Mouse (Mus musculus): ENCODE data around the gene Nrap.
A peak's percentile ranks its signal among the peaks of the same experiment; 100 is the strongest.

Gene Nrap

DNA sequence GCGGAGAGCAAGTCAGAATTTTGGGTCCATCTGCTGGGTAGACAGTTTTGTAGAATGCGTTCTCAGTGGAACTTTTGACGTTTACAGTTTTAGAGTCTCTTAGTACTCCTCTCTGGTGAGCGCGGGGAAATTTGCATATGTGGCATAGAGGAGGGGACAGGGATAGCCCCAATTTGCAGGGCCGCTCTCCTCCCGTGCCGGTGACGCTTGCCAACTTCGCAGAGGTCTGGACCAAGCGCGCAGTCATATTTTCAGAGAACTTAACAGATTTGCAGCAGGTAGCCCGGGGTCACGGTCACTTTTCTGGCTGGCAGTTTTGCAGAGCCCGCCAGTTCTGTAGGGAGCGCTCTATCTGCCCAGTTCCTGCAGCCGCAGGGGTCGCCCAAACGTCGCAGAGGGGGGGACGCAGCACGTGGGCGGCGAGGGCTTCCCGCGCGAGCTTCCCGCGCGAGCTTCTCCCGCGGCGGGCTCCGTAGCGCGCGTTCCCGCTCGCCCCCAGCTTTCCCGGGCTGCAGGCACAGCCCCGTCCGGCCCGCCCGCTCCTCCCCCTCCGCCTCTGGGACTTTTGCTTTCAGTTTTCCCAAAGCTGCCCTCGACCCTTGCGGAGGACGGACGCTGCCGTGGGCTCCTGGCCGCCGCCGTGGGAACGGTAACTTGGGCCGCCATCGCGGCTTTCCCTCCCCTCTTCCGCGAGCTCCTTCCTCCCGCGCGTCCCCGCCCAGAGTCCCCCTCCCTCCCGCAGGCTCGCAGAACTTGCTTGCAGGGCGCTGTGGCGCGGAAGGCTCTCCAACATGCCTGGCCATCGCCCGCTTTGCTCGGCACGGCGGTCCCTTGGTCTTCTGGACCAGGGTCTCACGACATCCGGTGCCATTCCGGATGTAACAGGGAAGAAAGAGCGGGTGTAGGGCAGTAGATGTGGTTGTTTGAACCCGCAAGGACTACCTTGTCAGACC is 7.1 kb upstream of the Nrap start, which contains the start of gene Casp7:
Gene Casp7 (plus strand): TSS at position 461 of the 953 bp plus-strand sequence.
- DNase-seq (ENCODE audit: low spot score in 2 of 2): peak; percentile 53 to 61

DNA sequence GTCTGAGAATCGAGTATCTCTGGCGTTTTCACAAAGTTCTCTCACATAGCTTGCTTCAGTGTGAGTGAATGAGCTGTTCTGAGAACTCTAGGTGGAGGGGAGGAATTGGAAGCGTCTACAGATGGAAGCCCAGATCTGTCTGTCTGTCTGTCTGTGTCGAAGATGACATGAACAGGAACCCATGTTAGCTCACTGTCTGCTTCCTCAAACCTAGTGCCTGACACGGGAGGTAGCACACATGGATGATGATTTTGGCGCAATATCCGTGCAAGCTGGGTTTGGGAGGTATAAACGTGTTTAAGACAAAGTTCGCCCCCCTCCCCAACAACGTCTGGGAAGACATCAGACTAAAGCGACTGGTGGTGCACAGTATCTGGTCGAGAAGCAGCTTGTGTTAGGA is 6.4 kb upstream of the Nrap start:
- no peak for DNase-seq (ENCODE audit: low spot score in 2 of 2)

DNA sequence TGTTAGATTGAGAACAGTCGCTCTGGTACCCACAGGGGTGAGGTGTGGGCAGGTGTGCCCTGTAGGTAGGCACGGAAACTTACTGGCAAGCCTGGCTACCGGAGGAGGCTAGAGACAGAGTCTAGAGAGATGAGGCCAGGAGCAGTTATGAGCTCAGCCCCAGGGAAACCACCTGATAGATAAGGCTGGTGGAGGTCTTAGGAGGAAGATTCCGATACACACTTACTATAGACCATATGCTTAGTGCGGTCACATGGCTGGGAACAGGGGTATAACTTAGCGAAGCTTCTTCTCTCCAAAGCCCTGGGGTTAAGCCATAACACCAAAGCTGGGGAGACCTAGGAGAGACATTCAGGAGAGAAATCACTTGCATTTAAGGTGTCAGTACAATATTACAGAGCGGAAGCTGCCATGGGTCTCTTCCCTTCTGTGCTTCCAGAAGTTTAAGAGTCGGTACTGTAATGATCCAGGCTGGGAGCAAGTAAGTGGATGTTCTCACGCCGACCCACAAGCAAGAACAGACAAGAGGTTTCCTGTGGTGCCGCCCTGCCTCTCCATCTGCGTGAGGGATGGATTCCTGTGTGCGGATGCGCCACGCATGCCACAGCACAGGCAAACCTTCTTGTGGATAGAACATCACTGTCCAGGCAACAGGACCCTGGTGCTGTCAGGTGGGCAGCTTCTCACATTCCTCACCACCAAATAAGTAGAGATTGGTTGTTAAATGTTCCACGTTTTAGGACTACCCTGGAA is 5.5 kb upstream of the Nrap start:
- no peak for DNase-seq (ENCODE audit: low spot score in 2 of 2)

DNA sequence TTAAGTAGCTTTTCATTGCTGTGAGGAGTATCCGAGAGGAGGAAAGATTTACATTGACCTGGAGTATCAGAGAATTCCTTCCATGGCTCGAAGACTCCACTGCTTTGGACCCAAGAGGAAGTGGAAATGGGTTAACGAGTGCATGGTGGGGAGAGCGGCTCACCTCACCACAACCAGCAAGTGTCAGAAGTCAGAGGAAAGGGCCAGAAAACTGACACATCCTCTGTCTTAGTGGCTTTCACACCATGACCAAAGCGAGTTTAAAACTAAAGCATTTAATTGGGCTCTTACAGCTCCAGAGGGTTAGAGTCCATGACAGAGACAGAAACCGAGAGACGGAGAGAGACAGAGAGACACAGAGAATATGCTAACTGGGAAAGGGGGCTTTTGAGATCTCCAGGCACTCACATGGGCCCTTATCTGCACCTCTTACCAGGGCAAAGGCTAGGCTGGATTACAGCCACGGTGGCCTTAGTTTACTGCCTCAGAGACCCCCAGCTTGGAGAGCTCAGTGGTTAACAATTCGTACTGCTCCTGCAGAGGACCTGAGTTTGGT is 3.6 kb upstream of the Nrap start:
- peak; percentile 43 to 69 for DNase-seq (ENCODE audit: low spot score in 2 of 2)

DNA sequence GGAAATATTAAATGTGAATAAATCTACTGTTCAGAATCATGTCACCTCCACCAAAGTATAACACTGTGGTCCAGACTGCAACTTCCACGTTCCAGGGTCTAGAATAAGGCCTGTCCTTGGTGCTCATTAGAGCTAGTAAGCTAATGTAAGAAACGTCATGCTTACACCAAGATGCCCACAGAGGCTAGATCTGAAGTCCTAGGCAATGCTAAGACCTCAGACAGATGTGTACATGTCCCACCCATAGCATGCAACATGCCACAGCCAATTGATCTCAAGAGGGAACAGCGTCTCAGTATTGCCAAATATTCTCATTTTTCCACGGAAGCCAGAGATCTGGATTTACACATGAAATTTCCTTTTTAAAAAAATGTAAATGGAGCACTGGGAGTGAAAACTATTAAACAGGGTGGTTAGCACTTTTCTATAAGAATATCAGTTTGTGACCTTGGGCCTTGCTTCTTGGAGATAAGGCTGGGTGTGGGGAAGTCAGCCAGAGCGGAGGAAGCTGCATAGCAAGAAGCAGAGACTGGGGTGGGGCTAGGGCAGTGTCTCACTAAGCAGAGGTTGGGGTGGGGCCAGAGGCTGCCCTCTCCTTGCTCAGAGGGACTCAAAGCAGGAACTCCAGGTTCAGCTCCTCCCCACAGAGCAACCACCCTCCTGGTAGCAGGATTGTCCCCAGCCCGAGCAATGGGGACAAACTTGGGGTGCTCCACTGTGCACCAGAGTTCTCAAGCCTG is 1.6 kb upstream of the Nrap start:
- no peak for DNase-seq (ENCODE audit: low spot score in 2 of 2)

DNA sequence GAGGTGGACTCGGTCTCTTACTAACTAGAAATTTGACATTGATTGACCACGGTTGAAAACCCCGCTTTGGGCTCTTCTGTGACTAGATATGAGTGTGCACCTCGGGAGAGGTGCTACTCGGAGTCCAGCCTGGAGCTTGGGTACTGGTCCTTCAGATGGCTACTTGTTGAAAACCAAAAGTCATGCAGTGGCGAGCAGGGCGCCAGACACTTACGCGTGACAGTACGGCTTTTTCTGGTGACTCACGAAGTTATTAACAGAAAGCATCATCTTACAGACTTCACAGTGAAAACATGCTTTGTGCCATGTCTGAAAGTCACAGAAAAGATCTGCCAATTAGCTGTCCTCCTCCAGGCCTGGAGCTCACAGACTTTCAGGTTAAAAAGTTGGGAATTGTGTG is 661 bp downstream of the Nrap start:
- DNase-seq (ENCODE audit: low spot score in 2 of 2): no peak

DNA sequence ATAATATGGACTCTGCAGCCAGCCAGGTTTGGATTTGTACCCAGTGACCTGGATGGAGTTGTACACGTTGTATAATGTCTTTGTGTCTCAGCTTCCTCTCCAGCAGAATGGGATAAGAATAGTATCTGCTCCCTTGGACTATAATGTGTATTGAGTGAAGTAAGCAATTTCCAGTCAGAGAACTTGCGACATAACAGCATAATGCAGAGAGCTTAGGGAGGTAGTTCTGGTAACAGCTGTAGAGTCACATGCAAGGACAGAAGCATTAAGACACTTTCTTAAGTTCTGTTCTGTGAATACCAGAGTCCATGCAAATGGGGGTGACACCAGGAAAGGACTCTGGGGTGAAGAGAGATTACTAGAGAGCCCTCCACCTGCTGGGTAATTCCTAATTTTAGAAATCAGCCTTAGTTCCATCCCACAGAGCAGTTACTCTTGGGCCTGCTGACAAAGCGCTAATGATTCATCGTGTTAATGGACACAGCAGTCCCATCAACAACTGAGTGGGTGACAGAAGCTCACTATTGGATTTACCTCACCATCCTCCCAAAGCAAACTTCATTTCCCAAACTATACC is 2.0 kb downstream of the Nrap start:
- no peak for DNase-seq (ENCODE audit: low spot score in 2 of 2)

DNA sequence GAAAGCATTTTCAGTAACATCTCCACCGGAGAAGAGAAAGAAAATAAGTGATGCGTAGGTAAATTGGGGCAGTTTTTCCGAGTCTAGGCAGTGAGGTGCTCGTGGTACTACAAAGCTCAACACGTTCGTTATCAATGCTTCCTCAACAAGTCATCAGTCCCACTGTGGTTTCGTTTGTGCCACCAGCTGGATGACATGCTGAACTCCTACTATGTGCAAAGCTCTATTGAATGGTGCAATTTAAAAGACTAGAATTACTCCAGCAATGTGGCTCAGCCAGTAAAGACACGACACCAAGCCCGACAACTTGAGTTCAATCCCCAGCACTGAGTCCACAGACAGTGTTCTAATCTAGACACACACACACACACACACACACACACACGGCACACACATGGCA is 3.7 kb downstream of the Nrap start:
- no peak for DNase-seq (ENCODE audit: low spot score in 2 of 2)

DNA sequence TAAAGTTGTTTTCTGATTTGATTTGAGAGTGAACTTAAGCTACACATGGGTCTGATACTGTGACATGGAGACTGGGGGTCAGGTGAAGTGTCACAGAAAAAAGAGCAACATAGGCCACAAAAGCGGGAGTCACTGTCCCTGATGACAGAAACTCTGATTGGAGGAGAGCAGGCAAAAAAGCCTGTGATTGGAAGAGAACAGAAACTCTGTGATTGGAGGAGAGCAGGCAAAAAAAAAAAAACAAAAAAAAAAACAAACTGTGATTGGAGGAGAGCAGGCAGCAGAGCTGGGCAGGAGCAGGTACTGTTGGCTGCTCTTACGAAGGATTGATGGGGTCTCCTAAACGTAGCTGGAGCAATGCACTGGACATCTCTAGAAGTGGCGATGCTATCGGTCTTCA is 4.3 kb downstream of the Nrap start:
- DNase-seq (ENCODE audit: low spot score in 2 of 2): no peak

DNA sequence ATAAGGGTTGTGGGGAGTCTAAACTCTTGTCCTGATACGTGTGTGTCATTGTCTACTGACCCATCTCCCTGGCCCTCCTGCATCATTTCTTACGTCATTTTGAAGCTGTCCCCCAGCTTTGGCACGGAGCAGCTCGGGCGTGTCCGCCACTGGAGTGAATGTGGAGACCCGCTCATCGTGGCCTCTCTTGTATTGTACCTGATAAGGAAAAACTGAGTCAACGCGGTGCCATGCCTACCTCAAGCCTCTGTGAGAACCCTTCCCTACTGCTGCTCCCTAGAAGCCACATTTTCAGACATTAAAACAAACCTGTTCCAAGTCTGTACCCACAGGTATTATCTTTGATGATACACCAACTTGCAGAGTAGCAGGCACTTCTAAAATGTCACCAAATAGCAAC is 8.4 kb downstream of the Nrap start:
- DNase-seq (ENCODE audit: low spot score in 2 of 2): no peak

DNA sequence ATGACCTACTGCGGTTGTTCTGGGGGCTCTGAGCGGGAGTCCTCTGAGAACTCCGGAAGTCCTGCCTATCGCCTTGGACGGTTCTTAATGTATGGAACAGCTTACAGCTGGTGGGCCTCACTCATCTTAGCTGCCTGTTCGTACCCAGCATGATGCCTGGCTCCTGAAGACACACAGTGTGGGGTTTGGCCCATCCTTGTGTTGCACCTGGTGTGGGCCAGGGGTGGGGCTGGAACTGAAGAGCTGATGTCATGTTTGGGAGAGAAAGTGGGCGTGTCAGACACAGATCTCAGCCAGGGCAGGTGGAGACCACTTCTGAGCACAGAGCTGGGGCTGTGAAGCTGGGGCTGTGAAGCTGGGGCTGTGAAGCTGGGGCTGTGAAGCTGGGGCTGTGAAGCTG is 9.5 kb downstream of the Nrap start:
- peak; percentile 28 to 32 for DNase-seq (ENCODE audit: low spot score in 2 of 2)

DNA sequence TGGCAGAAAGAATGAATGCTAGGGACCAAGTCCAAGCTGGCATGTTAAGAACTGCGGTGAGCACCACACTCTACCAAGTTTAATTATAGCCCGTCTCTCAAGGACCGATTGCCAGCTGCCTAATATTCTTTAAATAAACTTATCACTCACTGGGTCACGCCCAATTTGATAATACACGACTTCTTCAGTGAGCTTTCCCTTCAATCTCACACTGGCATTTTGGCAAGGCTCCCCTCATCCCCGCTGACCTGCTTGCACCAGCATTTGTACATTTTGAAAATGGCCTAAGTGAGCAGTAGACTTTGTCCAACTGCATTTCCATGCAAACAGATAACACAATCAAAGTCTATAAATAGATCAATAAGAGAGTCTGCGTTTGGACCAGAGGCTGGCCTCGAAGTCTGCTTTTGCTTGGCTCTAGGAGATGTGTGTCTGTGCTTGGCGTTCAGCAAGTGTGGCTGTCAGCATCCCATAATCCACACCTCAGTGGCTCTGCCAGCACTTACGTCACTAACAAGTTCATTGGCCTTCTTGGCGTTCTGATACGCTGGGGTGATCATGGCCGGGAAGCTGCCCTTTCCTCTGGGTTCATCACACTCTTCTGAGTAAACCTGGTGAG is 11.2 kb downstream of the Nrap start:
- DNase-seq (ENCODE audit: low spot score in 2 of 2): no peak

DNA sequence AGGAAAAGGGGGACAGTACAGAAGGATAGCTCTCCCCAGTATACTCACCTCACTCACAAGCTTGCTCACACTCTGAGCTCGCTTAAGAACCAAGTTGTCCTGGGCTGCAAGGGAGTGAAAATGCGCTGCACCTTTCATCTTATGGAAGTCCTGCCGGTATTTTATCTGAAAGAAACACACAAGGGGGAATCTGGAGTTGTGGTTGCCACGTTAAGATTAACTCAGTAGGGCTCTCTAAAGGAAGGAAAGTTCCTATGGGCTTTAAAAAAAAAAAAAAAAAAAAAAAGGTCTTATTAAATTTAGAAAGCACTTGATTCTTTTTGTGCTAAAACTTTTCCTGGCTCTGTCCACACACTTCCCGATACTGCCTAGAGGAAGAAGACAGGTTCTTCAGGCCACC is 11.8 kb downstream of the Nrap start:
- no peak for DNase-seq (ENCODE audit: low spot score in 2 of 2)

DNA sequence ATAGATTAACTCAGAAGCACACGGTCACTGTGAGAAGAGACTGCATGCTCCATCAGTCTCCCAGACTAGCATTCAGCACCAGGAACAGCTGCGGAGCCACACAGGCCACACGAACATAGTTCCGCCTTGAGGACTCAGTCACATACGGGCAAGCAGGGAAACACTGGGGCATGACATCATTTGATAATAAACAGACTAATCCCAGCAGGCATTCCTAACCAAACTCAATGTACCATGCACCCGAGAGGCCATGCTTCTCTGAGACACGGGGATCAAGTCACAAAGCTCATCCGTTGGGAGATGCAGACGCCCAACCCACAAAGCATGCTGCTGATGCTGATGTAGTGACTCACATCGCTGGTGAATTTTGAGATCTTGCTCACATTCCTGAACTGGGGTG is 15.8 kb downstream of the Nrap start:
- no peak for DNase-seq (ENCODE audit: low spot score in 2 of 2)

DNA sequence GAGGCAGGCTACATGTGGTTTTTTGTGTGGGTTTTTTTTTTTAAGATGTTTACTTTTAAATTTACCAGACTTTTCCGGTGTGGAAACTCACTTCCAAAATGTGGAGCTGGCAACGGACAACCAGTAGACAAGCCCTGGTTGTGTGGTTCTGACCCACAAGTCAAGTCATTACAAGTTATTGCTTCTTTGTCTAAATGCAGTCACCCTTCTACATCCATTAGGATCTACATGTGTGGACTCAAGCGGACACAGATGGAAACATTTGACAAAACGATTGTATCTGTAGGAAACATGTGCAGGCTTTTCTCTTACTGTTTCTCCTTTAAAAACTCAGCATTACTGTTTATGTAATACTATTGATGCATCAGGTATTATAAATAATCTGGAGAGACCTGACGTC is 16.6 kb downstream of the Nrap start:
- DNase-seq (ENCODE audit: low spot score in 2 of 2): no peak

DNA sequence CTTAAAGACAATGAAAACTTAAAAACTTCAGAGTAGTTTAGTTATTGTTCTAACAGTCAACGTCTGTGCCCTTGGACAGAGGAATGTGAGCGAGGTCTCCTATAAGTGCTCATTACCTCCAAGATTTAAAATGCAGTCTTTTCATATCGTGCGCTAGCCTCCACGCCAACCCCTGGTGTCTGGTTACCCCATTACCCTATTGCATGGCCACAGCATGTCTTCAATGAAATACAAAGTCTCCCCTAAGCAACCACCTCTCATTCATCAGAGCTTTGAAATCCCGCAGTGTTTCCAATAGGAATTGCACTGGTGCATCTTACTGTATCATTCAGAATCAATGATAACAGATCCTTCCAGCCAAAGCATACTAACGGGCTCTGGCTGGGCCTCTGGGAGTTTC is 17.6 kb downstream of the Nrap start:
- DNase-seq (ENCODE audit: low spot score in 2 of 2): no peak

DNA sequence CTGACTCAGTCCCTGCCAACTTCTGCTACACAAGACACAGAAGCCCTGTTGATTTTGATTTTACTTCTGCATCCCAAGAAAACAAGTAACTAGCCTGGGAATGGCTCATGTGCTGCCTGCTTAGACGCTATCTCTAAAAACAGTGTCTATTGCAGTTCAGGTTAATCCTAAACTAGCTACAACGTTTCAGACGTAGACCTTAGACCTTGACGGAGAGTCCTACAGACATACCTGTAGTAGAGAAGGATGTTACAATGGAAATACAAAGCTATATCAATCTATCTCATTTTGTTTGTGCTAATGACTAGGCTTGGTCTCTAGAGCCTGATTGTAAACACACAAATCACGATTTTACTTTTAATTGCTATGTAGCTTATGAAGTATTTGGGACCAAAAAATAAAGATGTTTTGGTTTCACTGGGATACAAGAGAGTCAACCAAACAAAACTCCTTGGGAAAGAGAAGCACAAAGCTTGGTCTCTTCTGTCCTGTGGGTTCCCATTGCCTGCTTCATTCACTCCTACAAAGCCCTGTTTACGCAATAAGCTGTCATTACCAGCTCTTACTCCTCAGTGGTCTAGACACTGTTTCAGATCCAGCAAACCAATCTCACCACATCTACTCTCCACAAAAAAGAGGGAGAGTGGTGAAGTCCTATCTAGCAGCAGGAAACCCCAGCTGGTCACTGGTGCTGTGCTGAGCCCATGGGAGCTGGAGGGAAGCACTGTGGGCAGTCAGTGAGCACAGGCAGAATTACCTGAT is 19.3 kb downstream of the Nrap start:
- DNase-seq (ENCODE audit: low spot score in 2 of 2): no peak

DNA sequence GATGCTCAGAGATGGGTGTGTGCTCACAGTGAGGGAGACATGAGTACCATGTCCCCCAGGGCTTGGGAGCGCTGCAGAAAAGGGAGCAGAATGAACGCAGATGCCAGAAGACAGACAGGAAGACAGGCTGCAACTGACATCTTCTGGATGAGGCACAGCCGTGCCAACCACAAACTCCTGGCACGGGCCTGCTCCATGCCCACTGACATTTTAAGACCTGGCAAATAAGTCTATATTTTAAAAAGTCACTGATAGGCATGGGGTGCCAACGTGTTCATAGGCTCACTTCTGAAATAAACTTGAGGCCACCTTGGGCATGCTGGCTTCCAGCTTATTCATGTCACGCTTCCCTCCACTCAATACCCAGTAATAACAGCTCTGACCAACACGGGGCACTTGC is 20.9 kb downstream of the Nrap start:
- no peak for DNase-seq (ENCODE audit: low spot score in 2 of 2)

DNA sequence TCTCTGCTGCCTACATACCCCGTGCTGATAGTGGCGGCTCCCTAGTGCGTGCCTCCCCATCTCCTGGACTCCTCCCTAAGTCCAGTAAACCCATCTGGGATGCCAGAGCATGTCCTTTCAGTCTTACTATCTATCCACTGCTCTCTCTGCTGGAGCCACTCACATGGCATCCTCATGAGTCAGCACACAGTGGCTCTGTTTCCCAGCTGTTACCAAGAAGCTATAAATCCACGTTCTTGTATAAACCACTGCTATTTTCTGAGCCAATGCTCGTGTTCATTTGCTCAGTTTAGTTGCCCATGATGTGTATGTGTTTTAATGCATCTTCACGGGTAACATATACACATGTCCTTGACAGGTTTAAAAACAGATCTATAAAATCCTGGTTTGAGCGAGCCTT is 22.1 kb downstream of the Nrap start:
- DNase-seq (ENCODE audit: low spot score in 2 of 2): no peak

DNA sequence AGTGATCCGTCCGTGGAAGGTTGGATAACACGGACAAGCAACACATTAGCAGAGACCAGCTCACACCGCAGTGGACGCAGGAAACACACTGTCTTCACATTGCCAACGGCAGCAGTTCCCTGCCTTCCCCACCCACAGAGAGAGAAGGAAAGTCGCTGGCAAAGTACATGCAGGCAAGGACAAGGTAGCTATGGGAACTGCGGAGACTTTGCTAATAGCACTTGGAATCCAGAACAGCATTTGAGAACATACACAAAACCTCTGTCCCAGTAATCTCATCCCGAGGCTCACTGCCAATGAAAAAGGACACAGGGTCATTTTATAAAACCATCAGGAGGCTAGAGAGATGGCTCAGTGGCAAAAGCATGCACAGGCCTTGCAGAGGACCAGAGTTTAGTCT is 23.2 kb downstream of the Nrap start:
- DNase-seq (ENCODE audit: low spot score in 2 of 2): no peak

Measured in natural killer cell, adult 2 months (primary cell).